Mouse (Mus musculus) Muller cell, postnatal 12 days (primary cell): ENCODE results near the gene A030005K14Rik.

Source experiments
- DNase-seq: peaks from one replicate; pipeline ENCODE4 v3.0.0-alpha.2; 2015; ENCODE audit errors: inconsistent ontology term

Gene A030005K14Rik

GRCm38 (mm10) chr1:83036892-83037667 is 22.1 kb downstream of the A030005K14Rik start:
- DNase-seq, result no peak

GRCm38 (mm10) chr1:83034509-83034908 is 24.7 kb downstream of the A030005K14Rik start:
- DNase-seq, result no peak

GRCm38 (mm10) chr1:83032508-83032907 is 26.7 kb downstream of the A030005K14Rik start:
- DNase-seq, result no peak

GRCm38 (mm10) chr1:83031950-83032349 is 27.2 kb downstream of the A030005K14Rik start:
- DNase-seq, result no peak

GRCm38 (mm10) chr1:83016556-83016955 is 42.6 kb downstream of the A030005K14Rik start:
- no peak for DNase-seq

GRCm38 (mm10) chr1:83015329-83015879 is 43.8 kb downstream of the A030005K14Rik start:
- no peak for DNase-seq

- no peak for DNase-seq
Measured at GRCm38 (mm10) chr1:83014477-83014876, 44.7 kb downstream of the A030005K14Rik start.
